Comparison of ENCODE assay signal across 11 mouse cellular contexts in the genomic region with DNA sequence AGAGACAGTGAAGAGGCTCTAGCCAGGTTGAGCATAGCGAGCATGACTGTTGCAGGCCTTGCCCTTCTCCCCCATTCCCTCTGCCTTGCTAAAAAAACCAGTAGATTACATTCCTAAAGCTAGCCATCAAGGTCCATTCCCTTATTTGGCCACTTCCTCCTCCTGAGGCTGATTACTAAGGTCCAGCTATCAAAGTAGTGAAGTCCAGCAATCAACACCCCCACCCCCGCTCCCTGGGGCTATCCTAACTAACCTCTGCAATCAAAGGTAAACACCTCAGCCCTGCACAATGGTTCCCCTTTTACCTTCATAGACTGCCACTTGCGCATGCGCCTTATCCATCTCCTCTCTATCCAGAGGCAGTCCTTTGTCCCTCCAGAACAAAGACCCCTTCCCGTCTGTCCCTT.
DNase-seq lines count a peak whose midpoint lies in the region; ATAC-seq and TF ChIP-seq lines count a peak whose summit lies in the region.
"Had no signal": no experiment of that assay in that cellular context is flagged by ENCODE, and none has a peak within 500 bp of the region (broad histone marks: within the 10 kb centered on the region; RNA-seq: fewer than 3 reads in every experiment).

No protein-coding gene starts in this region.

- no peaks in the 10 kb centered on the region for H3K36me3 ChIP-seq in lung, embryonic 14.5 days (ENCODE audit: insufficient read depth)
- no peaks in the 10 kb centered on the region for H3K36me3 ChIP-seq in lung, postnatal 0 days (ENCODE audit: insufficient read depth, low read length)
- H3K36me3 ChIP-seq: neural tube, embryonic 13.5 days had no signal

- peak; percentile 19 for DNase-seq in lung, embryonic 14.5 days
- no peak for DNase-seq in lung, postnatal 0 days (ENCODE audit: low spot score)
- DNase-seq in adipocyte (ENCODE audit: low spot score): peak; percentile 32
- peak; percentile 10 for DNase-seq in brain, embryonic 14.5 days (ENCODE audit: low read depth)
- DNase-seq in kidney, postnatal 36 days: peak; percentile 60 to 65
- DNase-seq in cerebellum, adult 2 months: no peak
- no peak for DNase-seq in retina, postnatal 1 day
- no peak for DNase-seq in right cerebral cortex, adult 18-20 months
- DNase-seq: cerebellum, adult 9-10 months had no signal

- 36% methylated on average over 5 of the region's 5 CpGs for WGBS in lung, embryonic 14.5 days
- WGBS in lung, postnatal 0 days: 30% methylated on average over 5 of the region's 5 CpGs
- 53% methylated on average over 5 of the region's 5 CpGs for WGBS in cerebellum, adult 2 months

- TF ChIP-seq POLR2A in brain, embryonic 14.5 days (IDR thresholded peaks at IDR 0.05; ENCODE audit: borderline replicate concordance, extremely low read depth, insufficient read depth, insufficient read length, poor library complexity, severe bottlenecking): no peak
- TF ChIP-seq POLR2A in cerebellum, adult 2 months (IDR thresholded peaks at IDR 0.05; ENCODE audit: borderline replicate concordance, insufficient read depth, low read length): no peak

- H3K9me3 ChIP-seq in lung, embryonic 14.5 days (ENCODE audit: low read depth, low read length): no peaks in the 10 kb centered on the region
- H3K9me3 ChIP-seq in lung, postnatal 0 days (ENCODE audit: low read length): no peaks in the 10 kb centered on the region
- H3K9me3 ChIP-seq: neural tube, embryonic 13.5 days had no signal

- H3K27ac ChIP-seq in lung, embryonic 14.5 days (ENCODE audit: low read depth): no peak overlapping the region
- H3K27ac ChIP-seq in lung, postnatal 0 days (ENCODE audit: low read length): no peak overlapping the region
- no peak overlapping the region for H3K27ac ChIP-seq in cerebellum, adult 2 months (ENCODE audit: insufficient read depth, low read length)
- H3K27ac ChIP-seq: liver, embryonic 14.5 days; neural tube, embryonic 13.5 days had no signal

- no peak overlapping the region for H3K9ac ChIP-seq in lung, embryonic 14.5 days
- H3K9ac ChIP-seq in lung, postnatal 0 days (replicated peaks; ENCODE audit: low read depth): no peak overlapping the region
- H3K9ac ChIP-seq: liver, embryonic 14.5 days; neural tube, embryonic 13.5 days had no signal

- H3K4me2 ChIP-seq in lung, embryonic 14.5 days: no peak overlapping the region
- no peak overlapping the region for H3K4me2 ChIP-seq in lung, postnatal 0 days (replicated peaks; ENCODE audit: low read depth, low read length)
- H3K4me2 ChIP-seq: neural tube, embryonic 13.5 days had no signal

- no peak for TF ChIP-seq CTCF in lung, embryonic 14.5 days (IDR thresholded peaks at IDR 0.05; ENCODE audit: low read depth)
- TF ChIP-seq CTCF in lung, postnatal 0 days (IDR thresholded peaks at IDR 0.05): no peak
- no peak for TF ChIP-seq CTCF in brain, embryonic 14.5 days (IDR thresholded peaks at IDR 0.05; ENCODE audit: borderline replicate concordance, extremely low read depth, insufficient read depth, insufficient read length)
- no peak for TF ChIP-seq CTCF in cerebellum, adult 2 months (IDR thresholded peaks at IDR 0.05; ENCODE audit: borderline replicate concordance, insufficient read depth, low read depth, low read length)

- no peak overlapping the region for H3K4me3 ChIP-seq in lung, embryonic 14.5 days (ENCODE audit: low read depth, low read length)
- no peak overlapping the region for H3K4me3 ChIP-seq in lung, postnatal 0 days (ENCODE audit: low read depth, low read length)
- no peak overlapping the region for H3K4me3 ChIP-seq in cerebellum, adult 2 months (replicated peaks; ENCODE audit: insufficient read depth, low read depth, low read length)
- H3K4me3 ChIP-seq: neural tube, embryonic 13.5 days had no signal

- ATAC-seq in lung, embryonic 14.5 days (ENCODE audit: insufficient read depth): no peak
- no peak for ATAC-seq in lung, postnatal 0 days

- no peaks in the 10 kb centered on the region for H3K27me3 ChIP-seq in lung, embryonic 14.5 days (ENCODE audit: insufficient read depth, low read length)
- H3K27me3 ChIP-seq in lung, postnatal 0 days (replicated peaks; ENCODE audit: insufficient read depth, low read length): no peaks in the 10 kb centered on the region
- H3K27me3 ChIP-seq in cerebellum, adult 2 months (ENCODE audit: control insufficient read depth, insufficient read depth, low read length): no peaks in the 10 kb centered on the region

- no peaks in the 10 kb centered on the region for H3K4me1 ChIP-seq in lung, embryonic 14.5 days (ENCODE audit: insufficient read depth)
- H3K4me1 ChIP-seq in lung, postnatal 0 days (ENCODE audit: insufficient read depth, low read depth, low read length): no peaks in the 10 kb centered on the region
- no peaks in the 10 kb centered on the region for H3K4me1 ChIP-seq in cerebellum, adult 2 months (ENCODE audit: control insufficient read depth, insufficient read depth, low read length)
- H3K4me1 ChIP-seq: neural tube, embryonic 13.5 days had no signal

- no peak for TF ChIP-seq EP300 in lung, postnatal 0 days (IDR thresholded peaks at IDR 0.05)

Comparison
In these comparisons a context has a peak if more than half of its experiments do, and no peak if none do; other contexts are left out.
1. DNase-seq: peak in lung, embryonic 14.5 days (single experiment), adipocyte (single experiment), brain, embryonic 14.5 days (single experiment) and kidney, postnatal 36 days (2 of 2); none in lung, postnatal 0 days (single experiment), cerebellum, adult 2 months (0 of 2), retina, postnatal 1 day (single experiment) and right cerebral cortex, adult 18-20 months (single experiment).